ENCODE assay signal across 8 mouse cellular contexts in the genomic region with DNA sequence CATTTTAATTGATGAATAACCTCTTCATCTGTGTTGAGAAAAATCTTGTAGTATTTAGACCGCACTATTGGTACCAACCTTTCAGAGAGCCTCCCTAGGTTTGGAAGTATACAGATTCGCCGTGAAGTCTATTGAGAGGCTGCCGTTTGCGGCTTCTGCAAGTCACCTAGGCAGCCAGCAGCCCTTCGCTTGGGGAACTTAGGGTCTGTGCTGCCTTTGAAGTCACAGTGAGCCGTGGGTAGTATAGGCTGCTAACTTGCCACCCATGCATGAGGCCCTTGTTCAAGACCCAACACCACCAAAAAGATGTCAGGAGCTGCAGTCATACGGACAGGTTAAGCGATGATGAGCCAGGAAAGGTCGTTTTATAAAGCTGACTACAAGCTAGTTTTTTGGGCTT. TPM values are rescaled to one million over a fixed set of nuclear protein-coding genes. Genes with fewer than 3 reads are reported as not detected.
DNase-seq lines count a peak whose midpoint lies in the region; ATAC-seq and TF ChIP-seq lines count a peak whose summit lies in the region.

No protein-coding gene starts in this region.

- H3K4me2 ChIP-seq in liver, postnatal 0 days (ENCODE audit: low read depth, low read length): peak overlapping the region; percentile 98

- no peak for TF ChIP-seq POLR2A in testis, adult 2 months (IDR thresholded peaks at IDR 0.05; ENCODE audit: control insufficient read depth, low read depth, low read length)

- peaks cover 9% of the 10 kb centered on the region for H3K4me1 ChIP-seq in testis, adult 2 months (ENCODE audit: control insufficient read depth, insufficient read depth, low read length)
- peaks cover 37% of the 10 kb centered on the region for H3K4me1 ChIP-seq in liver, postnatal 0 days (ENCODE audit: insufficient read depth)

- H3K4me3 ChIP-seq in testis, adult 2 months (ENCODE audit: control insufficient read depth, low read depth, low read length): peak overlapping the region; percentile 17
- peak overlapping the region; percentile 89 for H3K4me3 ChIP-seq in liver, postnatal 0 days (ENCODE audit: low read depth, low read length)

- ATAC-seq in liver, postnatal 0 days: no peak
- no peak for ATAC-seq in monocyte, adult 5-6 weeks (replicated peaks; ENCODE audit: insufficient number of reproducible peaks, low FRiP score, low TSS enrichment, poor library complexity, severe bottlenecking)

- peak overlapping the region; percentile 30 for H3K9ac ChIP-seq in liver, postnatal 0 days (replicated peaks)

- no peaks in the 10 kb centered on the region for H3K9me3 ChIP-seq in liver, postnatal 0 days (ENCODE audit: low read length)

- TF ChIP-seq EP300 in liver, postnatal 0 days (IDR thresholded peaks at IDR 0.05; ENCODE audit: low read depth): no peak

- H3K27me3 ChIP-seq in testis, adult 2 months (ENCODE audit: control insufficient read depth, insufficient read depth, low read length): no peaks in the 10 kb centered on the region
- no peaks in the 10 kb centered on the region for H3K27me3 ChIP-seq in liver, postnatal 0 days (ENCODE audit: insufficient read depth, low read length)

- H3K36me3 ChIP-seq in testis, adult 2 months (ENCODE audit: control insufficient read depth, insufficient read depth, low read length): no peaks in the 10 kb centered on the region
- H3K36me3 ChIP-seq in liver, postnatal 0 days (replicated peaks; ENCODE audit: insufficient read depth, low read length): peaks cover 9% of the 10 kb centered on the region; the same call in 1 of the 2 replicates

- no peak for TF ChIP-seq CTCF in testis, adult 2 months (IDR thresholded peaks at IDR 0.05; ENCODE audit: control insufficient read depth, insufficient read depth, insufficient replicate concordance, low read depth, low read length)
- no peak for TF ChIP-seq CTCF in liver, postnatal 0 days (IDR thresholded peaks at IDR 0.05; ENCODE audit: low read depth)

- no peak overlapping the region for H3K27ac ChIP-seq in testis, adult 2 months (ENCODE audit: control insufficient read depth, insufficient read depth, low read depth, low read length)
- peak overlapping the region; percentile 89 for H3K27ac ChIP-seq in liver, postnatal 0 days (ENCODE audit: low read depth)

- intact Hi-C loops in heart, postnatal 36 days (cut with DNase I): loop anchor here (2.0 kb wide), 1 partner anchor 17 kb away; no protein-coding TSS in a partner anchor

- WGBS in liver, postnatal 0 days (ENCODE audit: insufficient replicate concordance): 78% methylated on average over 10 of the region's 10 CpGs

- peak; percentile 85 for DNase-seq in heart, adult 11 months
- DNase-seq in heart, postnatal 36 days: no peak
- DNase-seq in testis, postnatal 10 days (ENCODE audit: low spot score): no peak
- DNase-seq in liver, postnatal 0 days: no peak
- DNase-seq in gastrocnemius, postnatal 25 days: no peak
- DNase-seq in urinary bladder, postnatal 4 days (ENCODE audit: low spot score in 2 of 2): no peak

RNA-seq across cellular contexts. Expression of gene Pptc7, which starts 2.0 kb away (rescaled TPM):
- 10 to 100 TPM; 89.5 to 98.4 TPM for total RNA-seq in heart, postnatal 36 days (2021)
- polyA plus RNA-seq in testis, adult 2 months (2012; rRNA removed): 47.8 and 48.0 TPM in 2 replicates
- 4.4 and 5.6 TPM in 2 replicates for polyA plus RNA-seq in liver, postnatal 0 days (2015; fragmentation: Nextera tagmentation; extraction: Ambion mirVana)
- total RNA-seq in gastrocnemius, postnatal 25 days (2021): 10 to 100 TPM; 78.9 to 87.0 TPM
- 33.3 to 37.2 TPM (median 36.9 TPM) in 3 replicates for total RNA-seq in monocyte, adult 5-6 weeks (2017)

RNA-seq across cellular contexts. Expression of gene Tctn1, which starts 21.9 kb away (rescaled TPM):
- 1 to 10 TPM; 4.3 to 4.6 TPM for total RNA-seq in heart, postnatal 36 days (2021)
- 59.8 and 63.3 TPM in 2 replicates for polyA plus RNA-seq in testis, adult 2 months (2012; rRNA removed)
- polyA plus RNA-seq in liver, postnatal 0 days (2015; fragmentation: Nextera tagmentation; extraction: Ambion mirVana): 1.1 and 1.2 TPM in 2 replicates
- 1 to 10 TPM; 1.9 to 2.2 TPM for total RNA-seq in gastrocnemius, postnatal 25 days (2021)
- 1.1 to 4.4 TPM (median 2.0 TPM) in 3 replicates for total RNA-seq in monocyte, adult 5-6 weeks (2017)
